Mouse (Mus musculus): ENCODE measurements around the gene Lcp2. TPM values are rescaled to one million over a fixed set of nuclear protein-coding genes. Genes with fewer than 3 reads are reported as not detected.

Gene Lcp2
- polyA plus RNA-seq, 1 experiment from 2014 or later: 3.0 TPM

- WGBS: 91% methylated on average over 1 of the region's 1 CpGs
- Histone ChIP-seq H3K27me3 (ENCODE audit: insufficient read depth, poor library complexity, severe bottlenecking) (no peaks in the 10 kb centered on the region), H3K36me3 (no peaks in the 10 kb centered on the region), H3K4me1 (replicated peaks) (peaks cover 9% of the 10 kb centered on the region), H3K4me3 (no peak overlapping the region), H3K9me3 (no peaks in the 10 kb centered on the region), H3K27ac (no peak overlapping the region)
- no peak for DNase-seq (ENCODE audit: low spot score)
These were observed 21.6 kb upstream of the Lcp2 start for GRCm38 (mm10) chr11:34025091-34025490.

- no peaks in the 10 kb centered on the region for H3K36me3 ChIP-seq
- no peak for DNase-seq (ENCODE audit: low spot score)
- H3K27ac ChIP-seq: no peak overlapping the region
- peaks cover 14% of the 10 kb centered on the region for H3K4me1 ChIP-seq (replicated peaks)
- H3K27me3 ChIP-seq (ENCODE audit: insufficient read depth, poor library complexity, severe bottlenecking): no peaks in the 10 kb centered on the region
- H3K9me3 ChIP-seq: no peaks in the 10 kb centered on the region
- no peak overlapping the region for H3K4me3 ChIP-seq
- WGBS: 70% methylated on average over 5 of the region's 5 CpGs
These were observed 17.1 kb upstream of the Lcp2 start for GRCm38 (mm10) chr11:34029658-34030057.

GRCm38 (mm10) chr11:34031015-34031805 lies 15.5 kb upstream of the Lcp2 start:
- no peaks in the 10 kb centered on the region for H3K9me3 ChIP-seq
- no peak for DNase-seq (ENCODE audit: low spot score)
- WGBS: 76% methylated on average over 8 of the region's 8 CpGs

GRCm38 (mm10) chr11:34034008-34034505 lies 12.7 kb upstream of the Lcp2 start:
- DNase-seq (ENCODE audit: low spot score): no peak
- peaks cover 8% of the 10 kb centered on the region for H3K4me1 ChIP-seq (replicated peaks)
- no peaks in the 10 kb centered on the region for H3K9me3 ChIP-seq
- no peaks in the 10 kb centered on the region for H3K36me3 ChIP-seq
- 89% methylated on average over 5 of the region's 5 CpGs for WGBS
- no peak overlapping the region for H3K4me3 ChIP-seq
- H3K27me3 ChIP-seq (ENCODE audit: insufficient read depth, poor library complexity, severe bottlenecking): no peaks in the 10 kb centered on the region
- no peak overlapping the region for H3K27ac ChIP-seq

More at GRCm38 (mm10) chr11:34031015-34031805, 15.5 kb upstream of the Lcp2 start:
- Histone ChIP-seq H3K27ac (no peak overlapping the region), H3K4me3 (no peak overlapping the region), H3K27me3 (ENCODE audit: insufficient read depth, poor library complexity, severe bottlenecking) (no peaks in the 10 kb centered on the region), H3K36me3 (no peaks in the 10 kb centered on the region), H3K4me1 (replicated peaks) (peaks cover 14% of the 10 kb centered on the region)

GRCm38 (mm10) chr11:34034794-34035193 lies 11.9 kb upstream of the Lcp2 start:
- Histone ChIP-seq H3K36me3 (no peaks in the 10 kb centered on the region), H3K4me3 (no peak overlapping the region), H3K4me1 (replicated peaks) (peaks cover 5% of the 10 kb centered on the region), H3K9me3 (no peaks in the 10 kb centered on the region), H3K27ac (no peak overlapping the region), H3K27me3 (ENCODE audit: insufficient read depth, poor library complexity, severe bottlenecking) (no peaks in the 10 kb centered on the region)
- WGBS: 85% methylated on average over 2 of the region's 2 CpGs
- DNase-seq (ENCODE audit: low spot score): no peak

- H3K4me1 ChIP-seq (replicated peaks): peaks cover 5% of the 10 kb centered on the region
- 0 out of 2 replicates have a peak, but pooled peaks cover under 1% of the 10 kb centered on the region for H3K9me3 ChIP-seq
- H3K27me3 ChIP-seq (ENCODE audit: insufficient read depth, poor library complexity, severe bottlenecking): no peaks in the 10 kb centered on the region
- H3K4me3 ChIP-seq: no peak overlapping the region
- no peak overlapping the region for H3K27ac ChIP-seq
- 87% methylated on average over 5 of the region's 5 CpGs for WGBS
- no peak for DNase-seq (ENCODE audit: low spot score)
- H3K36me3 ChIP-seq: no peaks in the 10 kb centered on the region
These were observed 10.6 kb upstream of the Lcp2 start for GRCm38 (mm10) chr11:34035909-34036658.

GRCm38 (mm10) chr11:34040061-34040460 lies 6.7 kb upstream of the Lcp2 start:
- Histone ChIP-seq H3K36me3 (no peaks in the 10 kb centered on the region), H3K27me3 (ENCODE audit: insufficient read depth, poor library complexity, severe bottlenecking) (no peaks in the 10 kb centered on the region), H3K4me1 (replicated peaks) (no peaks in the 10 kb centered on the region), H3K27ac (no peak overlapping the region), H3K9me3 (0 out of 2 replicates have a peak, but pooled peaks cover 3% of the 10 kb centered on the region), H3K4me3 (no peak overlapping the region)
- DNase-seq (ENCODE audit: low spot score): no peak
- WGBS: 84% methylated on average over 5 of the region's 5 CpGs

- no peaks in the 10 kb centered on the region for H3K36me3 ChIP-seq
- no peaks in the 10 kb centered on the region for H3K4me1 ChIP-seq (replicated peaks)
- 0 out of 2 replicates have a peak, but pooled peaks cover 3% of the 10 kb centered on the region for H3K9me3 ChIP-seq
- H3K4me3 ChIP-seq: no peak overlapping the region
- H3K27ac ChIP-seq: no peak overlapping the region
- no peak for DNase-seq (ENCODE audit: low spot score)
- WGBS: 71% methylated on average over 1 of the region's 1 CpGs
- H3K27me3 ChIP-seq (ENCODE audit: insufficient read depth, poor library complexity, severe bottlenecking): no peaks in the 10 kb centered on the region
These were observed 3.9 kb upstream of the Lcp2 start for GRCm38 (mm10) chr11:34042808-34043207.

GRCm38 (mm10) chr11:34047542-34047937 lies 820 bp downstream of the Lcp2 start:
- Histone ChIP-seq H3K27me3 (ENCODE audit: insufficient read depth, poor library complexity, severe bottlenecking) (no peaks in the 10 kb centered on the region), H3K4me1 (replicated peaks) (no peaks in the 10 kb centered on the region), H3K9me3 (no peaks in the 10 kb centered on the region), H3K4me3 (no peak overlapping the region), H3K36me3 (no peaks in the 10 kb centered on the region), H3K27ac (no peak overlapping the region)
- whole genome bisulfite sequencing: 89% methylated on average over 5 of the region's 5 CpGs
- no peak for DNase-seq (ENCODE audit: low spot score)

- WGBS: 88% methylated on average over 8 of the region's 8 CpGs
- DNase-seq (ENCODE audit: low spot score): no peak
- Histone ChIP-seq H3K27me3 (ENCODE audit: insufficient read depth, poor library complexity, severe bottlenecking) (no peaks in the 10 kb centered on the region), H3K4me1 (replicated peaks) (no peaks in the 10 kb centered on the region), H3K36me3 (no peaks in the 10 kb centered on the region), H3K9me3 (no peaks in the 10 kb centered on the region), H3K4me3 (no peak overlapping the region), H3K27ac (no peak overlapping the region)
These were observed 1.8 kb downstream of the Lcp2 start for GRCm38 (mm10) chr11:34048375-34049124.

- no peak for DNase-seq (ENCODE audit: low spot score)
- Histone ChIP-seq H3K27ac (no peak overlapping the region), H3K9me3 (no peaks in the 10 kb centered on the region), H3K4me1 (replicated peaks) (no peaks in the 10 kb centered on the region), H3K4me3 (no peak overlapping the region), H3K36me3 (no peaks in the 10 kb centered on the region), H3K27me3 (ENCODE audit: insufficient read depth, poor library complexity, severe bottlenecking) (no peaks in the 10 kb centered on the region)
- WGBS: 98% methylated on average over 1 of the region's 1 CpGs
These were observed 2.3 kb downstream of the Lcp2 start for GRCm38 (mm10) chr11:34049125-34049379.

GRCm38 (mm10) chr11:34050063-34050462 lies 3.3 kb downstream of the Lcp2 start:
- DNase-seq (ENCODE audit: low spot score): no peak
- WGBS: 85% methylated on average over 1 of the region's 1 CpGs
- no peaks in the 10 kb centered on the region for H3K4me1 ChIP-seq (replicated peaks)

GRCm38 (mm10) chr11:34050643-34051042 lies 3.9 kb downstream of the Lcp2 start:
- Histone ChIP-seq H3K27me3 (ENCODE audit: insufficient read depth, poor library complexity, severe bottlenecking) (no peaks in the 10 kb centered on the region), H3K36me3 (no peaks in the 10 kb centered on the region), H3K4me1 (replicated peaks) (no peaks in the 10 kb centered on the region), H3K9me3 (no peaks in the 10 kb centered on the region), H3K4me3 (no peak overlapping the region), H3K27ac (no peak overlapping the region)
- WGBS: 82% methylated on average over 2 of the region's 2 CpGs
- DNase-seq (ENCODE audit: low spot score): no peak

More at GRCm38 (mm10) chr11:34050063-34050462, 3.3 kb downstream of the Lcp2 start:
- Histone ChIP-seq H3K4me3 (no peak overlapping the region), H3K36me3 (no peaks in the 10 kb centered on the region), H3K27ac (no peak overlapping the region), H3K9me3 (no peaks in the 10 kb centered on the region), H3K27me3 (ENCODE audit: insufficient read depth, poor library complexity, severe bottlenecking) (no peaks in the 10 kb centered on the region)

Data from hindbrain, embryonic 10.5 days (tissue).